In genomic region chr7:127769651-127770038, GRCm38 (mm10) we compare ENCODE assay signal across 7 mouse cellular contexts. TPM values are rescaled to one million over a fixed set of nuclear protein-coding genes. Genes with fewer than 3 reads are reported as not detected.
DNase-seq lines count a peak whose midpoint lies in the region; ATAC-seq lines count a peak whose summit lies in the region.

Orai3 (plus strand) TSS chr7:127769815.

- H3K4me1 ChIP-seq in embryonic facial prominence, embryonic 12.5 days, result peaks cover 25% of the 10 kb centered on the region
- peaks cover 24% of the 10 kb centered on the region for H3K4me1 ChIP-seq in limb, embryonic 13.5 days
- peaks cover 29% of the 10 kb centered on the region for H3K4me1 ChIP-seq in midbrain, embryonic 15.5 days

- H3K27ac ChIP-seq in embryonic facial prominence, embryonic 12.5 days, result peak within 1 kb of the TSS; percentile 93
- peak within 1 kb of the TSS; percentile 95 for H3K27ac ChIP-seq in limb, embryonic 13.5 days
- peak within 1 kb of the TSS; percentile 57 for H3K27ac ChIP-seq in midbrain, embryonic 15.5 days

- WGBS in embryonic facial prominence, embryonic 12.5 days, result under 1% methylated on average over 24 of the region's 24 CpGs
- whole genome bisulfite sequencing in limb, embryonic 13.5 days, result under 1% methylated on average over 24 of the region's 24 CpGs
- under 1% methylated on average over 23 of the region's 24 CpGs for WGBS in midbrain, embryonic 15.5 days

- no peaks in the 10 kb centered on the region for H3K27me3 ChIP-seq in embryonic facial prominence, embryonic 12.5 days
- H3K27me3 ChIP-seq in limb, embryonic 13.5 days, result no peaks in the 10 kb centered on the region
- no peaks in the 10 kb centered on the region for H3K27me3 ChIP-seq in midbrain, embryonic 15.5 days (replicated peaks)

- ATAC-seq in embryonic facial prominence, embryonic 12.5 days (ENCODE audit: insufficient number of reproducible peaks, insufficient read depth, low FRiP score, low TSS enrichment), result peak; percentile 54
- peak; percentile 75 for ATAC-seq in limb, embryonic 13.5 days (ENCODE audit: low FRiP score, low read depth)
- peak; percentile 51 for ATAC-seq in midbrain, embryonic 15.5 days (replicated peaks)

- peak; percentile 93 for DNase-seq in adrenal gland, postnatal 14 days
- DNase-seq in heart, adult 11 months, result peak; percentile 100
- DNase-seq in kidney, adult 18-20 months, result peak; percentile 93
- peak; percentile 86 to 87 for DNase-seq in spleen, postnatal 10 days (ENCODE audit: low spot score in 2 of 2)

- H3K36me3 ChIP-seq in embryonic facial prominence, embryonic 12.5 days, result peaks cover 33% of the 10 kb centered on the region
- H3K36me3 ChIP-seq in limb, embryonic 13.5 days, result peaks cover 44% of the 10 kb centered on the region
- peaks cover 32% of the 10 kb centered on the region for H3K36me3 ChIP-seq in midbrain, embryonic 15.5 days (replicated peaks)

- peak within 1 kb of the TSS; percentile 80 for H3K9ac ChIP-seq in embryonic facial prominence, embryonic 12.5 days
- peak within 1 kb of the TSS; percentile 92 for H3K9ac ChIP-seq in limb, embryonic 13.5 days
- peak within 1 kb of the TSS; percentile 44 for H3K9ac ChIP-seq in midbrain, embryonic 15.5 days

- H3K9me3 ChIP-seq in embryonic facial prominence, embryonic 12.5 days, result no peaks in the 10 kb centered on the region
- no peaks in the 10 kb centered on the region for H3K9me3 ChIP-seq in limb, embryonic 13.5 days
- no peaks in the 10 kb centered on the region for H3K9me3 ChIP-seq in midbrain, embryonic 15.5 days

- peak within 1 kb of the TSS; percentile 88 for H3K4me2 ChIP-seq in embryonic facial prominence, embryonic 12.5 days (replicated peaks)
- peak within 1 kb of the TSS; percentile 91 for H3K4me2 ChIP-seq in limb, embryonic 13.5 days (replicated peaks)
- peak within 1 kb of the TSS; percentile 68 for H3K4me2 ChIP-seq in midbrain, embryonic 15.5 days

- H3K4me3 ChIP-seq in embryonic facial prominence, embryonic 12.5 days, result peak within 1 kb of the TSS; percentile 64
- H3K4me3 ChIP-seq in limb, embryonic 13.5 days, result peak within 1 kb of the TSS; percentile 73
- peak within 1 kb of the TSS; percentile 39 for H3K4me3 ChIP-seq in midbrain, embryonic 15.5 days

RNA-seq across cellular contexts. Expression of gene Orai3, which starts in this region (rescaled TPM):
- total RNA-seq in adrenal gland, postnatal 14 days (2021), result 28.1 and 28.3 TPM in 2 replicates
- 16.7 and 17.5 TPM in 2 replicates for polyA plus RNA-seq in embryonic facial prominence, embryonic 12.5 days (2016; fragmentation: Nextera tagmentation; extraction: Ambion mirVana)
- polyA plus RNA-seq in limb, embryonic 13.5 days (2015; fragmentation: Nextera tagmentation; extraction: Ambion mirVana), result 20.1 and 20.8 TPM in 2 replicates
- polyA plus RNA-seq in midbrain, embryonic 15.5 days (2015; fragmentation: Nextera tagmentation; extraction: Ambion mirVana), result 8.1 and 9.8 TPM in 2 replicates

Comparison
In these comparisons a context has a peak if more than half of its experiments do, and no peak if none do; other contexts are left out.
1. Peak in every context shown above with its lines: DNase-seq, ATAC-seq, H3K4me3 ChIP-seq and H3K27ac ChIP-seq.